Mouse (Mus musculus) heart, embryonic 15.5 days (tissue): ENCODE data around the gene Pdx1. TPM values are rescaled to one million over a fixed set of nuclear protein-coding genes. Genes with fewer than 3 reads are reported as not detected.

Experiments
- ATAC-seq: fragments of 200-750 bp; cut with Nextera tagmentation; replicated peaks from 2 replicates; pipeline ENCODE4 v1.8.0; 2017; ENCODE audit warnings: low read depth, moderate TSS enrichment; ENCODE audit not compliant: insufficient number of reproducible peaks, insufficient read depth, low FRiP score
- H3K27ac ChIP-seq: fragments of 300-500 bp; sonication (generic); 2 replicates; pipeline ENCODE4 v1.5.1; 2015; ENCODE audit warnings: mild to moderate bottlenecking, inconsistent platforms
- H3K27me3 ChIP-seq: fragments of 300-500 bp; sonication (generic); 2 replicates; pipeline ENCODE4 v1.6.1; 2015; ENCODE audit warnings: inconsistent platforms
- H3K36me3 ChIP-seq: fragments of 300-500 bp; sonication (generic); 2 replicates; pipeline ENCODE4 v1.6.1; 2015; ENCODE audit warnings: mild to moderate bottlenecking, inconsistent platforms
- H3K4me1 ChIP-seq: fragments of 300-500 bp; sonication (generic); replicated peaks from 2 replicates; pipeline ENCODE4 v1.6.1; 2015; ENCODE audit warnings: inconsistent platforms
- H3K4me2 ChIP-seq: fragments of 300-500 bp; sonication (generic); 2 replicates; pipeline ENCODE4 v1.6.1; 2015; ENCODE audit warnings: inconsistent platforms, mild to moderate bottlenecking, moderate library complexity
- H3K4me3 ChIP-seq: fragments of 300-500 bp; sonication (generic); 2 replicates; pipeline ENCODE4 v1.5.1; 2015; ENCODE audit warnings: mild to moderate bottlenecking, inconsistent platforms
- H3K9ac ChIP-seq: fragments of 300-500 bp; sonication (generic); 2 replicates; pipeline ENCODE4 v1.6.1; 2015; ENCODE audit warnings: mild to moderate bottlenecking, inconsistent platforms
- H3K9me3 ChIP-seq: fragments of 300-500 bp; sonication (generic); replicated peaks from 2 replicates; pipeline ENCODE4 v1.6.1; 2016; ENCODE audit warnings: inconsistent platforms
- WGBS: fragments of 180-500 bp; shearing (Covaris S2); methylation state at CpG from one replicate; pipeline ENCODE4 v1.1.7; 2015; ENCODE audit warnings: mixed read lengths; 5-methylcytosine and 5-hydroxymethylcytosine counted together
- polyA plus RNA-seq: library from polyadenylated mRNA; unstranded; fragments of >200 nt; fragmentation: Nextera tagmentation; extraction: Ambion mirVana; gene quantifications from 2 replicates; pipeline ENCODE4 v1.2.1, GENCODE M21; 2015

Gene Pdx1
- polyA plus RNA-seq, 1 experiment from 2014 or later = not detected

GRCm38 (mm10) chr5:147302746-147303400 is 33.1 kb downstream of the Pdx1 start:
- Histone ChIP-seq H3K9me3 (no peaks in the 10 kb centered on the region), H3K36me3 (no peaks in the 10 kb centered on the region), H3K4me1 (peaks cover 38% of the 10 kb centered on the region), H3K9ac (no peak overlapping the region), H3K4me3 (no peak overlapping the region), H3K27ac (no peak overlapping the region), H3K27me3 (peaks cover 99% of the 10 kb centered on the region), H3K4me2 (no peak overlapping the region)
- no peak for ATAC-seq
- 7% methylated on average over 13 of the region's 13 CpGs for whole genome bisulfite sequencing

DNA sequence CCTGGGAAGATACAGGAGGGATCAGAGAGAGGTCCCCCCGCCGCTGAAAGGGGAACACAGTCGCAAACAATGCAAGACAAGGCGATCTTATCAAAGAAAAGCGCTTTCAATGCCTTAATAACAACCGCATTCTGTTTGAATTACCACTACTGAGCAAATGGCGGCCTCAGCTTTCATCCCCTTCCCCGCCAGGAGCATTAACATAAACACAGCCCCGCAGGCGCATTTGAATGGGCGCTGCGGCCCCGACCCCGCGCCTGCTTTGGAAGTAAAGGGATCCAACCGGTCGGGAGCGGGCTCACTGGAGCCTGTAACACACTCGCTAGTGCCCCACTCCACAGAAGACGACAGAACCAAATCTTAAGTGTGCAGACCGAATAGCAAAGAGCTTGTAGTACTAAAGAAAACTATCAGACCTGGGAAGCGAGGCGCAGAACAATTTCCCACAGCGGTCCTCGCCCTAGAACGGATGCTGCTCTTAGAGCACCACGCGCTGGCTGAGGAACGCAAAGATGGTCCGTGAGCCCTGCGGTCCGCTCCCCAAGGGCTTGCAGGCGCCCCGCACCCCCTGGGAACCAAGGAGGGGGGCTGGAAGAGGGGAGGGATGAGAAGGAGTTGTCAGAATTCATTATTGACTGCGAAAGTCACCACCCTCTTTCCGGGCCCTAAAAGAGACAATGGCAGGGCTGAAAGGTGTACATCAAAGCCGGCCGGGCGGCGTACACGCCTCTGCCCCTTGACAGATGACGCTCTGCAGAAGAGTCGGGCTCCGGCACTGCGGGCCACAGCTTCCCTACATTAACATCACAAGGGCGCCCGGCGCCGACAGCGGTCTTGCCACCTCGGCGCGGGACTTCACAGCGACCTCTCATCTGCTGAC is 34.8 kb downstream of the Pdx1 start:
- no peak for ATAC-seq
- no peak overlapping the region for H3K9ac ChIP-seq
- H3K27ac ChIP-seq = no peak overlapping the region
- H3K4me2 ChIP-seq = no peak overlapping the region
- H3K4me1 ChIP-seq = peaks cover 34% of the 10 kb centered on the region
- 0 out of 2 replicates have a peak overlapping the region, but pooled peaks have one; percentile 18 for H3K4me3 ChIP-seq
- WGBS = under 1% methylated on average over 54 of the region's 54 CpGs
- H3K9me3 ChIP-seq = no peaks in the 10 kb centered on the region
- H3K36me3 ChIP-seq = no peaks in the 10 kb centered on the region
- peaks cover 100% of the 10 kb centered on the region for H3K27me3 ChIP-seq

DNA sequence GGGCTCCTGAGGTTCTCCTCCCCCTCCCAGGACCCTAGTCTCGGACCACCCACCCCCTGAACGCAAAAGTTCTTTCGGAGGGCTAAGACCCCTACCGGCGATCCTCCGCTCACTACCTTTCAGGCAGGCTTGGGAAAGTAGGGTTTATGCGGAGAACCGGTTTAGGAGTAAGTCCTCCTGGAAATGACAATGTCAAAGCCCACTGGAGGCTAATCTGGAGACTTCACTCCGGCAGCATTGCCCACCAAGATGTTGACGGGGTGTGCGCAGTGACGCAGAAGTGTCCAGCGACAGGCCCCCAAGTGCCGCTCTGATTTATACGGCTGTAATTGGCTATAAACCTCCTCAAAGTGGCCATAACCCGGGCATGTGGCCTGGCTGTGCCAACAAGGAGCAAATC is 35.4 kb downstream of the Pdx1 start:
- Histone ChIP-seq H3K4me2 (no peak overlapping the region), H3K27ac (no peak overlapping the region), H3K36me3 (no peaks in the 10 kb centered on the region), H3K9me3 (no peaks in the 10 kb centered on the region), H3K4me1 (peaks cover 28% of the 10 kb centered on the region), H3K4me3 (peak overlapping the region; percentile 18; the same call in 1 of the 2 replicates), H3K27me3 (peaks cover 100% of the 10 kb centered on the region), H3K9ac (no peak overlapping the region)
- ATAC-seq = no peak
- WGBS = under 1% methylated on average over 16 of the region's 16 CpGs

- H3K9me3 ChIP-seq = no peaks in the 10 kb centered on the region
- no peak for ATAC-seq
- H3K4me3 ChIP-seq = peak overlapping the region; percentile 18; the same call in 1 of the 2 replicates
- H3K36me3 ChIP-seq = no peaks in the 10 kb centered on the region
- H3K9ac ChIP-seq = no peak overlapping the region
- peaks cover 25% of the 10 kb centered on the region for H3K4me1 ChIP-seq
- peaks cover 100% of the 10 kb centered on the region for H3K27me3 ChIP-seq
- 1% methylated on average over 58 of the region's 58 CpGs for WGBS
- peak overlapping the region; percentile 31; the same call in 1 of the 2 replicates for H3K4me2 ChIP-seq
- H3K27ac ChIP-seq = no peak overlapping the region
These were observed 36.3 kb downstream of the Pdx1 start for GRCm38 (mm10) chr5:147305856-147306637.

DNA sequence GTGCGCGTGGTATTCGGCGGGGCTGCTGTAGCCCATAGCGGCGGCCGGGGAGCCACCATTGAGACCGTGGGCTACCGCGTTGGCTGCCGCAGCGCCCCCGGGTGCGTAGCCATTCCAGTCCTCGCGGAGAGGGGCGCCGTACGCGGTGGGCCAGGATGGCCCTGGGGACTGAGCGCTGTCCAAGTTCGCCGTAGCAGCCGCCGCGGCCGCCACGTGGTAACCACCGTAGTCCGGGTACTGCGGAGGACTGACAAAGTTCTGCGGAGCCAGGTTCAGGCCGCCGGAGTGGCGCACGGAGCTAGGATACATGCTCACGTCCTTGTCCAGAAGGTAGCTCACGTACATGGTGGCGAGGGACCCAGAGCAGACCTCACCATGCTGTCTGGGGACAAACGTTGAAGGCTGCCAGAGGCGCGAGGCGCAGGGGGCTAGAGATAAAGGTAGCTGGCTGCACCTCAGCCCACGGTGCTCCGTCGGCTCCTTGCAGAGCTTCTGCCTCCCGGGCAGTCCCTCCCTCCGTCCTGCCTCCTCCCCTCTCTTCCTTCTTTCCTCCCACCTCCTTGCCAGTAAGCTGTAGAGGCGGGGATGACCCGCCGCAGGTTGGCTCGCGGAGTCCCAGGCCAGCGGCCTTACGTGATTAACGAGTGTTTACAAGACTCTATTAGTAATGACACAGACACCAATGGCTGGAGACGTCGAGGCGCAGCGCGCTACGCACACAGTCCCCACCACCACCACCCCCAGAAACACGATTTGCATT is 37.1 kb downstream of the Pdx1 start, which contains the start of gene Cdx2:
Gene Cdx2 (minus strand): TSS at position 633 of the 760 bp plus-strand sequence.
- peak within 1 kb of the TSS; percentile 31; the same call in 1 of the 2 replicates for H3K4me2 ChIP-seq
- peaks cover 100% of the 10 kb centered on the region for H3K27me3 ChIP-seq
- H3K4me1 ChIP-seq = peaks cover 25% of the 10 kb centered on the region
- peak within 1 kb of the TSS; percentile 18; the same call in 1 of the 2 replicates for H3K4me3 ChIP-seq
- WGBS = under 1% methylated on average over 61 of the region's 63 CpGs
- no peak within 1 kb of the TSS for H3K9ac ChIP-seq
- H3K27ac ChIP-seq = no peak within 1 kb of the TSS
- no peak for ATAC-seq
- no peaks in the 10 kb centered on the region for H3K9me3 ChIP-seq
- H3K36me3 ChIP-seq = no peaks in the 10 kb centered on the region

GRCm38 (mm10) chr5:147307398-147307785 is 37.6 kb downstream of the Pdx1 start:
- peaks cover 100% of the 10 kb centered on the region for H3K27me3 ChIP-seq
- no peak overlapping the region for H3K27ac ChIP-seq
- no peaks in the 10 kb centered on the region for H3K36me3 ChIP-seq
- H3K4me3 ChIP-seq = no peak overlapping the region
- no peaks in the 10 kb centered on the region for H3K9me3 ChIP-seq
- no peak for ATAC-seq
- H3K4me2 ChIP-seq = no peak overlapping the region
- no peak overlapping the region for H3K9ac ChIP-seq
- peaks cover 25% of the 10 kb centered on the region for H3K4me1 ChIP-seq
- 3% methylated on average over 12 of the region's 12 CpGs for WGBS

DNA sequence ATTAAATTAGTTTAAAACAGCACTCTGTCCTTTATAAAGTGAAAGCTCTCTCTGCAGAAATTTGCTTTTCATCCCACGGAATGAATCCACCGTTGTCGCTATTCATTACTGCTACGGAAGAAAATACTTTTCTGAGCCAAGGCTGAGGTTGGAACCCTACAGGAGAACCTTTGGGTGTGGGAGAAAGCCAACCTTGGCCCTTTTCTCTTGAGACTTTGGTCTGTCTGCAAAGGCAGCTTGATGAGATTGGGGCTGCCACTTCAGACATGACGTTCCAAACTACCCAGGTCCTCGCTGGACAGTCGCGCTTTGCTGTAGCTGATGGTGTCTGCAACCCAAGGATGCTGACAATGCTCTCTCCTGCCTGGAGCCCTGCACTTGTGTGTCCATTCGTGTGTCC is 38.7 kb downstream of the Pdx1 start:
- Histone ChIP-seq H3K4me2 (no peak overlapping the region), H3K27ac (no peak overlapping the region), H3K9ac (no peak overlapping the region), H3K27me3 (peaks cover 100% of the 10 kb centered on the region), H3K4me1 (peaks cover 25% of the 10 kb centered on the region), H3K9me3 (no peaks in the 10 kb centered on the region), H3K36me3 (no peaks in the 10 kb centered on the region), H3K4me3 (no peak overlapping the region)
- WGBS = 6% methylated on average over 9 of the region's 9 CpGs
- ATAC-seq = no peak

GRCm38 (mm10) chr5:147309786-147310185 is 40.0 kb downstream of the Pdx1 start:
- H3K4me3 ChIP-seq = no peak overlapping the region
- no peaks in the 10 kb centered on the region for H3K36me3 ChIP-seq
- H3K9ac ChIP-seq = no peak overlapping the region
- 0% methylated on average over 2 of the region's 2 CpGs for WGBS
- H3K27ac ChIP-seq = no peak overlapping the region
- H3K4me1 ChIP-seq = peaks cover 19% of the 10 kb centered on the region
- H3K27me3 ChIP-seq = peaks cover 100% of the 10 kb centered on the region
- no peak for ATAC-seq
- no peak overlapping the region for H3K4me2 ChIP-seq
- H3K9me3 ChIP-seq = no peaks in the 10 kb centered on the region

GRCm38 (mm10) chr5:147312830-147313685 is 43.3 kb downstream of the Pdx1 start:
- 2% methylated on average over 27 of the region's 27 CpGs for WGBS
- Histone ChIP-seq H3K4me3 (no peak overlapping the region), H3K27ac (no peak overlapping the region), H3K4me2 (no peak overlapping the region), H3K9me3 (no peaks in the 10 kb centered on the region), H3K36me3 (no peaks in the 10 kb centered on the region), H3K4me1 (peaks cover 8% of the 10 kb centered on the region), H3K27me3 (peaks cover 100% of the 10 kb centered on the region), H3K9ac (no peak overlapping the region)
- no peak for ATAC-seq
